Mouse (Mus musculus) layer of hippocampus, postnatal 14 days (tissue): ENCODE measurements at regions not wholly inside any gene's neighbourhood (a gene's known extent, or its start where the extent isn't known, plus 50 kb on each side); places are given as distances from the start of the nearest gene placed in this dataset.

ENCODE experiments used
- DNase-seq, 2 experiments: peaks; one replicate each; pipeline ENCODE4 v3.0.0; 2021 to 2022; ENCODE audit warnings: low spot score in 2 of 2, mixed read lengths in 1 of 2

- DNase-seq, result peak in 1 of 2 experiments; percentile 1
These were observed 417.8 kb downstream of the Cdh7 start for GRCm38 (mm10) chr1:110400051-110400450.

DNA sequence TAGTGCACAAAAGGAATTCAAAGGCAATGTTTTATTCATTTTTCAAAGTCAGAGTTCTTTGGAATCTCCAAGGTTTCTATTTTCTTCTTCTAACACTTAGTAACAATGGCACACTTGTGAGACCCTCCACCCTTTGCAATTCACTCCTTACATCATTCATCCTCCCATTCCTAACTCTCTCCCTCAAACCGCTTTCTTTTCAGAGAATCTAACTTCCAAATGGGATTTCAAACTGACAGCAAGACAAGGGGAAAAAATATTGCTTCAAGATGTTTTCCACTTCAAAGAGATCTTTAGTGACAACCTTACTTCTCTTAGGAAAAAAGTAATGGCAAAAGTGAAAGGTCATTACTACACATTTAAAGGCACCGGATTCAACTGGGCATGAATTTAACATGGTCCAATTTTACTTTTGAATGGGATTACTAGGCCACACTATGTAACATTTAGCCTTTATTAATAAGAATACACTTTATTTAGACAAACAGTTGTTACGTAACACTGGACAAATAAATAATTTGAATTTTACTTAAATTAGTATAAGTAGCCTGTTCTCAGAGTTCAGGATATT is 465.6 kb downstream of the Cdh7 start:
- no peak for DNase-seq

- no peak for DNase-seq
These were observed 493.9 kb downstream of the Cdh19 start for GRCm38 (mm10) chr1:110483476-110483875.

DNA sequence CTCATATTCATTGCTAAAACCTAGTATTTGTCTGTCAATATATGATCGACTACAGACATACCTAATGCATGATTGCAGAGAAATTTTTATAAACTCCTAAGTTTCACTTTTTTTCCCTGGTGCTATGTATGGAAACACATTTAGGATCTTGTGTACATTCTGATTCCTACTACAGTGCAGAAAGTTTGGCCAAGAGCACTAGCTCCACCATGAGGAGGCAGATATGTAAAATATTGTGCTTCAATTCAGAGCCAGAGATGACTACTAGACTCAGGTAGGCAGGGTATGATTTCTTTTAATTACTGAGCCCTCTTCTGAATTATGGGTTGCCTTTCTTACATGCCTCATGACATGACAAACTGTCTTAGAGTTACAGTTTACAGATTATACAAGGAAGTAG is 488.0 kb downstream of the Cdh19 start:
- no peak for DNase-seq
